Mouse (Mus musculus) CH12.LX (cell line): ENCODE data around the gene Smim24.

Source experiments
- CTCF ChIP-seq, 2 experiments: IDR thresholded peaks in 1 of 2; conservative IDR thresholded peaks in 1 of 2; 2 replicates each; pipeline ENCODE4 v1.5.1; 2011 to 2012; ENCODE audit warnings: low read depth in 2 of 2, low read length in 2 of 2, improper control_type of control experiment in 1 of 2, inconsistent platforms in 1 of 2, mild to moderate bottlenecking in 1 of 2, moderate library complexity in 1 of 2
- PAX5 ChIP-seq: IDR thresholded peaks from 2 replicates; pipeline ENCODE4 v1.6.1; 2012; ENCODE audit warnings: low read length, inconsistent platforms, mixed read lengths
- POLR2A ChIP-seq: IDR thresholded peaks from 2 replicates; pipeline ENCODE4 v1.6.1; 2011; ENCODE audit warnings: low read depth, mild to moderate bottlenecking, improper control_type of control experiment, low read length
- USF1 ChIP-seq: IDR thresholded peaks from 2 replicates; pipeline ENCODE4 v1.6.1; 2014; ENCODE audit warnings: low read depth, mild to moderate bottlenecking, inconsistent platforms, low read length, improper control_type of control experiment
- USF2 ChIP-seq: conservative IDR thresholded peaks from 2 replicates; pipeline ENCODE4 v1.6.1; 2011; ENCODE audit warnings: low read depth, low read length, improper control_type of control experiment

DNA sequence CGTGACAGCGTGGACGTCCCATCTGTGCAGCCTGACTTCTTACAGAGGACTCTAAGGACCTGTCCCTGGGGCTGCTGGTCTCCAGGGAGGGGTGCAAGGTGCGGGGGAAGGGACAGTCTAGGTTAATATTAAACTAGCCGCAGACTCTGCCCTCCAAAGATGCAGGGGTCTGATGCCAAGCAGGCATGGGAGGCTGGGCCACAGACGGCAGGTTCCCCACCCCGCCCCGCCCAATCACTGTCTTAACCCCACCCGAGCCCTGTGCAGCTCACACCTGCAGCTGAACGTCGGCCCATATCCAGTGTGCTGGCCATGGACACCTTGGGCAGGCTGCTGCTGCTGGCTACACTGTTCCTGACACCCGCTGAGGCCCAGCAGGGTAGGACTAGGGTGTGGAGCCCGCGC lies at the start of gene Smim24:
- no peak for TF ChIP-seq CTCF (conservative IDR thresholded peaks at IDR 0.05 in 1 of 2, IDR thresholded peaks at IDR 0.05 in 1 of 2; ENCODE audit: low read depth in 2 of 2, low read length in 2 of 2)
- no peak for TF ChIP-seq POLR2A
- TF ChIP-seq USF2, result no peak
- no peak for TF ChIP-seq PAX5
- TF ChIP-seq USF1, result no peak
